Mouse (Mus musculus) thymus, postnatal 4 days (tissue): ENCODE measurements around the gene Iqschfp.
"Not testable (repeated sequence)": the region's sequence is repeated elsewhere in the genome, so short reads cannot be mapped to it uniquely, and the experiment has no call there.

Experiments used
- DNase-seq: peaks from one replicate; pipeline ENCODE4 v3.0.0; 2021

Iqschfp gene

GRCm38 (mm10) chr3:68085024-68085423, 193.0 kb downstream of the Iqschfp start:
- no peak for DNase-seq

DNA sequence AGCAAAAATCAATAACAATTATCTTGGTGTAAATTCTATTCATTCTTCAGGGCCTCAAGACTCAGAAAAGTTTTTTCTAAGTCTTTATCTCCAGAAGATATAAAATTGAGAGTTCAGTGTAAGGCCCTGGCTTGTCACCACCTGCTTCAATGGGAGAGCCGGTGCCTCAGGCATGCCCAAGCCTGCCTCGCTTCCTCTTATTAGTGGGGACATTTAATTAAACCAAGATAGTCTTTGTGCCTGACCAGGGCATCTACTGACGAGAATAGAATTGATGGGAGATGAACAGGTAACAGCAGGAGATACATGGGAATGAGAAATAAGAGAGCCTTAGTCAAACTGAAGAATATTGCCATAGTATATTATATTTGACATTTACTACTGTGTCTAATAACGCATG, 200.1 kb downstream of the Iqschfp start:
- DNase-seq: no peak

DNA sequence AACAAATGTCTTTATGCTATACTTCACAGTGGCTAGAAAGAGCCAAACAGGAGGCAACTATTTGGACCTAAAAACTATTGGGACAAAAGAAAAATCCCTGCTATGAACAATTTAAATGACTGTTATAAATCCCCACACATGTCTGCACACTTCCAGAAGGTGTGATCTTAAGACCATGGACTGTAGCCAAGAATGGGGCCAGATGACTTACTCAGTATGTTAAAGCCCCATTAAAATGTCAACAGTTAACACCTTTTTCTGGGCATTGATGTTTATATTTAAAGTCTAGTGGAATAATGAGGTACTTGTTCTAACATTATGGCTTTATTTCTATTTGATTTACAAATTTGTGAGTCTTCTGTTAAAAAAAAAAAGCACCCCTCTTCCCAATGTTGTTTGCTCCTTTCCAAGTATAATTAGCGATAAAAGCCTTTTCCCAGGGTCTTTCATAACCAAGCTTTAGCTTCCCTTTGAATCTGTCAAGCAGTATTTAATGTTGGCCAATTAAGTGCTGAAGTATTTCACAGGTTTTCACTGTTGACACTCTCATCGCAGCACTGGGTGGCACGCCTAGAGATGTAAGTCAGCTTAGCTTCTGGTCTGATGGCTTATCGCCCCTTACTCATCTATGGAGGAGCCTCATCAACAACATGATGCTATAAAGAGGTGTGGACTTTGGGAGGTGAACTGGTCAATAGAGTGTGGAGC, 204.8 kb downstream of the Iqschfp start:
- DNase-seq: no peak

DNA sequence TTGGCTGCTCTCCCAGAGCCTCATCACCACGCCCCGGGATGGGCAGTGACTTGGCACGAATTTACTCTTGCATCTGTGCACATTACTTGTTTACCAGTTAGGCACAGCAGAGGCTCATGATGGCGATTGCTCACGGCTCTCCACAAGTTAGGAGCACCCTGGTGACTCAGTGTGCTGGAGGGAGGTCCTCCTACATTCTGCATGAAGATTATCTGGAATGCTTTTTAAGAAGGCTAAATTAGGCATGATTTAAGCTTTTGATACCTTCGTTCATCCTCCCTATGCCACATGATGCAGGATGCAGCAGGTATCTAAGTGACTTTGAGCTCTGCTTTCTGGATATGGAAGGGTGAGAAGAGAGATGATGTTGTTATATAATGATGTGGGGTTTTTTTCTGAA, 207.5 kb downstream of the Iqschfp start:
- not testable (repeated sequence) for DNase-seq

DNA sequence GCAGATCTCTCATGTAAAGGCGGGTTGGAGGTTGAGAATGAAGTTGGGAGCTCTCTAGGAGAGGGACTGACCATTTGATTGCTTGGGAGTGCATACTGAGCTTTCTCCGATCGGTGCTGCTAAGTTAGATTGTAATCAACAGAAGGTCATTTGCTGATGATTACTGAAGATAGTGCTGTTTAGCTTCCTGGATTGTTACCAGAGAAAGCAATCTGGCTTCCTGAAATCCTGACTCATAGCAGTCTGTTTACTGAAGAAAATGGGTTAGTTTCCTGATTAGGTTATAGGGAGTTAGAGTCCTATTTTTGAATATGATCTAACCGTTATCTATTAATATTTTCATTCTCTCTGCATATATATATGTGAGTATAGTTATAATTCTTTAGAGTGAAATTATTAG, 209.3 kb downstream of the Iqschfp start:
- DNase-seq: no peak

- no peak for DNase-seq
Measured at GRCm38 (mm10) chr3:68105081-68105685, 213.2 kb downstream of the Iqschfp start.

DNA sequence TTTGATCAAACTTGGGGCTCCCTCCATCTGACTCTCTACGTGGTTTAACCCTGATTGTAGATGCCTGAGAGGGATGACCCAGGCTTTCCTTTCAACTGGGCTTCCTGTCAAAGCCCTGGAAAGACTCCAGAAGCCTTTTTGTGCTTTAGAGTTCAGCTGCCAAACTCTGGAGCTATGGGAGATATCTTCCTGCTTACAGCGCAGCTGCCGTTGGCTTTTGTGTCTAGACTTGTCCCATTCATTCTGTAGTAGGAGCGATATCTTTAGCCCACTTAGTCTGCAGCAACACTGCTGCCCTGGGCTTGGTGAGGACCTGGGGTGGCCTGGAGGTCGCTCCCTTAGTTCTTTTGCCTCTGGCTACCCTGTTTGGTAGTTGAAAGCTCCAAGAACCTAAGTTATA, 229.3 kb downstream of the Iqschfp start:
- no peak for DNase-seq

DNA sequence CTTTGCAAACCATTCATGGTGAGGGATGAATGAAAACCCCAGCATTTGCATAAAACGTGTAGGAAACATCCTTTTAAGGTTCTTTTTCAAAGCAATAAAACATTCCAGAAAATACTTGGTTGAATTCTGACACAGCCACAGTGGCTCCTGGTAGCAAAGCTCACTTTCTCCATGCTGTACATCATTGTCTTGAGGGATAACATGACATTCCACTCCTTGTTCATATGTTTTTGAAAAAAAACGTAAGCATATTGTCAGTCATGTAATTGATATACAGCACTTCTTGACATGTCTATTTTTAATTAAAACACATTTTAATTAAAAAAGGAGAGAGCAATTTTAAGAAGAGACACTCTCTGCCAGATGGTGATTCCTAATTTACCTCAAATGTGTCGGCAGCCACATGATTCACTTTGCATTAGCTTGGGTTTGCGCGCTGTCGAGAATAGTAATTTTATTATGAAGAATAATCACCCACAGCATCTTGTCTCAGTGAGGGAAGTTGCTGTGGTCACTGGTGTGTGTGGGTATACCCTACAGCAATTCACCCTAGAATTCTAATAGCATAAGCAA, 234.3 kb downstream of the Iqschfp start:
- no peak for DNase-seq

DNA sequence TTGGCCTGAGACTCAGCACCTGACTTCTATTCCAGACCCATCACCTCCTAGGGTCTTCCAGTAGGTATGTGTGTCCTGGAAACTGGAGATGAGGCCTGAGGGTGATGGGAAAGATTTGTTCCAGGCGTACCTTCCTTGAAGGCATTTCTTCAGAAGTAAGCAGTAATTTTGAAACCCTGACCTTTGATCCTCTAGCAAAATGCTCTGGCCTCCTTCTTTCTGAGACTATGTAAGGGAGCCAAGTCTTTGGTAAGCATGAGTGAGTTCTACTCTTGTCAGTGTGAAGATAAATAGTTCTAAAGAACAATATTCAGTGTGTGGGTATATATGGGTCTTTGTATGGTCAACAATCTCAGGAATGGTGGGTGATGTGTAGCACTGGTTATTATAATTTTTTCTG, 238.4 kb downstream of the Iqschfp start:
- no peak for DNase-seq

DNA sequence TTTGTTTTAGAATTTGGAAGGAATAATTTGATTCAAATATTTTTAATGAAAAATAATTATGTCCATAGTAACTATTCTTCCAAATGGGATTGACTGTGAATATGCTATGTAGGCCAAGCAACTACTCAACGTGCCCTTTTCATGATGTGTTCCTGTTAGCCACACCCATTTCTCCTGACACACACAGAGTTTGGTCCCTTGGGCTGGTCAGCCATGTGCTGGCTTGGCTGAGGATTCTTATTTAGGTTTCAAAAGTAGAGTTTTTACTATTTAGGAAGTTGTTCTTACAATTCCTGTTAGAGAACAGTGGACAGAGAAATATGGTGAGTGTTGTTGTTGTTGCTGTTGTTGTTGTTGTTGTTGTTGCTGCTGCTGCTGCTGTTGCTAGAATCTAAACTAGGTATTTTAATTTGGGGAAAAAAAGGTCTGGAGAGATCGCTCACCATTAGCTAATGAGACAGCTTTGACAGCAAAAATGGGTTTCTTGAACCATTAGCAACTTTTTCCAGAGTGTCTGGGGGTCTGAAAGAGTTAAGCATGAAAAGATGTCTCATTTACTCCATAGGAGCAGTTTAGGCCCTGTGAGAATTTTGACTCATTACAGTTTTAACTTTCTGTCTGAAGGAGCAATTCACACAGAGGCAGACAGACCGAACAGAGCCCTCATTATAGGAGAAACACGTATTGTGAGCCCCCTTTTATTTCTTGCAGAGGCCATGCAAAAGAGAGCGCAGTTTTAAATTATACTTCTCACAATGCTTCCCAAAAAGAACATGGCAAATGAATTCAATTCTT, 247.0 kb downstream of the Iqschfp start:
- DNase-seq: no peak

- DNase-seq: no peak
Measured at GRCm38 (mm10) chr3:68150688-68151087, 258.7 kb downstream of the Iqschfp start.

GRCm38 (mm10) chr3:68160175-68160574, 268.1 kb downstream of the Iqschfp start:
- DNase-seq: no peak

DNA sequence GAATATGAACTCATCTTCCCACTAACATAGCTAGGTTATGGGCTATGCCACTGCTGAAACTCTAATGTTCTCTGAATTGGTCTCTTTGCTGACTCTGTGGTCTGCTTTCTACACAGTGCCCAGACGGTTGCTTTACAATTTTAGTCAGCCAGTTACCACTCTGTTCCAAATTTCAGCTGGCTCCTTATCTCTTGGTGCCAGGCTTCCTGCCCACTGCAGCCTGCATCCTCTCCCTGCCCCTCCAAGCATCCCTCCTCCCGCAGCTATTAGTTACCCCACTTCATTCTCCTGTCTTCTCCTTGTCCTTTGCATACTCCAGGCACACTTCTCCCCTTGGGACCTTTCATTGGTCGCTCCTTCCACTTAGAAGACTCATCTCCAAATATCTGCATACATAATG, 268.7 kb downstream of the Iqschfp start:
- DNase-seq: no peak

DNA sequence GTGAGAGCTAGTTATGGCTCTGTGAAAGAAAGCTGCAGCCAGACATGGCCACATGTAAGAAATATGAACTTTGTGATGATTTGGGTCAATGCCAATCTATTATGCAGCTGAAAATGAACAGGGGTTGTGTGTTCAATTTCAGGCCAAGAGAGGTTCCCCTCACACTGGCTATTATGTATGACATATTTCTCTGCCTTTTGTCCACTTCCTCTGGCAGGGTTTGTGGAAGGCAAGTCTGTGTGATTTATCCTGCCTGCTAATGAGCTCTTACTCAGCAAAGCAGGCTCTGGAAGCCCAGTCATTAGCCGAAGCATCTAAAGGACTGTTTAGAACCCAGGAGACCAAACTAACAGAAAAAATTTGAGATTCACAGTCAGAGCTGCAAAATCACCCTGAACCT, 286.2 kb downstream of the Iqschfp start:
- DNase-seq: no peak

GRCm38 (mm10) chr3:68187471-68187870, 295.4 kb downstream of the Iqschfp start:
- DNase-seq: no peak

DNA sequence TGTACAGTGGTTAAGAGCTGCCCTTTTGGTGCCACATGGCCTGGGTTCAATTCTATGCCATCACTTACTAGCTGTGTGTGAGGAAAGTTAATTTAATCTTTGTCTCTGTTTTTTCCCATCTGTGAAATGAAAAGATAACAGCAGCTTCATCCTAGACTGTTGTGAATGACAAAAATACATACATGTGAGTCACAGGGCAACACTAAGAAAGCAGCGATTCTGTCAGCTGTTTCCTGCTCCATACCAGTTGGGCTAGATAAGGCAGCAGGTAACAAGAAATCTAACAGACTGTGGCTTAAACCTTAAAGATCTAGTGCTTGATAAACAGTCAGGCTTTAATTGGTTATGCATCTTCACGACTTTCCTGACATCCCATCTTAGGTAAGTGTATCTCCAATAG, 297.1 kb downstream of the Iqschfp start:
- DNase-seq: no peak

GRCm38 (mm10) chr3:68196933-68197332, 304.9 kb downstream of the Iqschfp start:
- DNase-seq: no peak

DNA sequence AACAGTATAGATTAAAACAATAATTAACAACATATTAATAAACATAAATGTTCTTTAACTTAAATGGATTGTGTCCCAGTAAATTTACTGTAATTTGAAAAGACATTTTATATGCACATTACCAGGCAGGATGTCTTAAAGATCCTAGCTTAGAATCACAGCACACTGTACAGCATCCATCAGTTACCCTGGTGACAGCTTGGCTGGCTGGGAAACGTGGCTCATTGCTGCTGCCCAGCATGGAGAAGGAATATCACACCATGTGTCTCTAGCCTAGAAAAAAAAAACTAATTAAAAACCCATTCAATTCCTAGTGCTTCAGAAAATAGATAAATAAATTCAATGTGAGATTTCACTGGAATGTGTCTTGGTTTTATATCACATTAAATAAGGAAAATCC, 309.2 kb downstream of the Iqschfp start:
- DNase-seq: no peak

DNA sequence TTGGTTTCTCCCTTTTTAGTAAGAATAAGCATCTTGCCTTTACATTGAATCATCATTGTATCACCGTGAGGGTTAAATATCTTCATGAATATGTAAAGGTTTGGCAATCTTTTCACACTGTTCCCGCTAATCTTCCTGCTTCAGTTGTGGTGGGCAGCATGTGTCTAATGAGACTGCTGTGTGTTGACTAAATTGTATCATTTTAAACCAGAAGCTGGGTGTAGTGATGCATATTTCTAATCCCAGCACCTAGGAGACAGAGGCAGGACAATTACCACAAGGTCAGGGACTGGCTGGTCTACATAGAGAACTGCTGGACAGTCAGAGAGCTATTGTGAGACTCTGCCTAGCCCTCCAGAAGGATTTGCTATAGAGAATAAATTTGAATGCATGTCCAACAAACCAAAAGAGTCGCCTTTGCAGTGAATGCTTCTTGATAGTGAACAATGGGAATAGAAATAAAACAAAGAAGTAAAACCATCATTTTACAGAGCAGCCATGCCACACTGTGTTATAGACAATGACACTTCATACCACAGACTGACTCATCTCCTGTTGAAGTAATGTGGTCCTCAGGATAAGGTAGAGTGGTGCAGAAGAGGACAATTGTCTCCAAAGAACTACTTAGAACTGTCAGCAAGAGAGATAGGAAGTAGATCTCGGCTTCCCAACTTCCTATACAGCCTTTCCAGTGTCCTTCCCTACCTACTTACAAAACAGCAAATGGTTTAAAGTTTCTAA, 310.3 kb downstream of the Iqschfp start:
- DNase-seq: no peak

GRCm38 (mm10) chr3:68203934-68204467, 312.0 kb downstream of the Iqschfp start:
- no peak for DNase-seq

DNA sequence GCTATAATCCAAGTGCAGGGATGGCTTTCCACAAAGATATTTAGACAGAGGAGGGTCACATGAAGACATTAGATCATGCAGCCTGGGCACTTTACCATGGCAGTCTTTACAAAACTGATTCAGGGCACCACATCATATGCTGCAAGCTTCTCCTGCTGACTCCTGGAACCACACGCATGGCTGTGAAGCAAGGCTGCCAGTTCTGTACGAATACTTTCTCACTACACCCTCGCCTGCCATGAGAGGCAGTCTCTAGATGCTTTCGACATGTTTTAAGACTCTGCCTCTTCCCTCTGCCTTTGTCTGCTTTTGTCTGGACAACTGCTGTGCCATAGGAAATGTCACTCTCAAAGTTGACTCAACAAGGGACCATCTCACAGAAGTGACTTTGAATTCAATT, 318.4 kb downstream of the Iqschfp start:
- no peak for DNase-seq

DNA sequence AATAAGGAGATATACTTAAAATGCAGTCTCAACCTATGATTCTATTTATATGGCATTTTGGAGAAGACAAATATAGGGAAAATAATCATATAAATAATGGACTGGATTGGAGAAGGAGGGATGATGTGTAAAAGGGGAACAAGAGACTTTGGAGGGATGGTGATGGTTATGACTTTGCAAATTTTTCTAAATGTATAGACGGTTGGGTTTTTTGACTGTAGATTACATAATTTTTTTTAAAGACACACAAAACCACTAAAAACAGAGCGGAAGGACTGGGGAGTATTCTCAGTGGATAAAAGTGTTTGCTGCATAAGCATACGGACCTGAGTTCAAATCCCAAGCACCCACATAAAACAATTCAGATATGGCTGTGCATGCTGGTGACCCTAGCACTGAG, 329.4 kb downstream of the Iqschfp start:
- no peak for DNase-seq

- DNase-seq: no peak
Measured at GRCm38 (mm10) chr3:68239887-68240286, 347.9 kb downstream of the Iqschfp start.
